Mouse (Mus musculus) neural tube, embryonic 14.5 days (tissue): ENCODE results near the gene Gm49333. TPM values are rescaled to one million over a fixed set of nuclear protein-coding genes. Genes with fewer than 3 reads are reported as not detected.
"Not testable (repeated sequence)": the region's sequence is repeated elsewhere in the genome, so short reads cannot be mapped to it uniquely, and the experiment has no call there.

Experiments
- ATAC-seq: fragments of 200-750 bp; cut with Nextera tagmentation; 2 replicates; pipeline ENCODE4 v1.8.0; 2017; ENCODE audit warnings: low read depth, mild to moderate bottlenecking, moderate TSS enrichment, moderate library complexity
- H3K27ac ChIP-seq: fragments of 300-500 bp; sonication (generic); 2 replicates; pipeline ENCODE4 v1.5.1; 2014; ENCODE audit warnings: low read depth, mild to moderate bottlenecking, control low read depth, low read length, moderate library complexity, mixed read lengths
- H3K27me3 ChIP-seq: fragments of 300-500 bp; sonication (generic); 2 replicates; pipeline ENCODE4 v1.6.1; 2014; ENCODE audit warnings: low read length; ENCODE audit not compliant: control insufficient read depth, insufficient read depth
- H3K36me3 ChIP-seq: fragments of 300-500 bp; sonication (generic); 2 replicates; pipeline ENCODE4 v1.6.1; 2014; ENCODE audit warnings: low read length, mixed read lengths; ENCODE audit not compliant: control insufficient read depth, insufficient read depth
- H3K4me1 ChIP-seq: fragments of 300-500 bp; sonication (generic); 2 replicates; pipeline ENCODE4 v1.6.1; 2014; ENCODE audit warnings: low read length; ENCODE audit not compliant: control insufficient read depth, insufficient read depth
- H3K4me2 ChIP-seq: fragments of 300-500 bp; sonication (generic); 2 replicates; pipeline ENCODE4 v1.6.1; 2014; ENCODE audit warnings: mild to moderate bottlenecking, low read depth, low read length, control low read depth
- H3K4me3 ChIP-seq: fragments of 300-500 bp; sonication (generic); 2 replicates; pipeline ENCODE4 v1.5.1; 2014; ENCODE audit warnings: low read depth, low read length, control low read depth, mixed read lengths
- H3K9ac ChIP-seq: fragments of 300-500 bp; sonication (generic); replicated peaks from 2 replicates; pipeline ENCODE4 v1.6.1; 2014; ENCODE audit warnings: low read depth, mild to moderate bottlenecking, control low read depth, low read length, mixed read lengths
- H3K9me3 ChIP-seq: fragments of 300-500 bp; sonication (generic); 2 replicates; pipeline ENCODE4 v1.6.1; 2016; ENCODE audit warnings: low read length; ENCODE audit not compliant: control insufficient read depth
- WGBS: fragments of 180-500 bp; shearing (Covaris S2); extraction: QIAGEN DNeasy Blood & Tissue Kit; methylation state at CpG from one replicate; pipeline ENCODE4 v1.1.7; 2014; 5-methylcytosine and 5-hydroxymethylcytosine counted together
- polyA plus RNA-seq: library from polyadenylated mRNA; unstranded; fragments of >200 nt; fragmentation: Nextera tagmentation; extraction: Ambion mirVana; gene quantifications from 2 replicates; pipeline ENCODE4 v1.2.1, GENCODE M21; 2014

The Gm49333 gene
- polyA plus RNA-seq, 1 experiment from 2014 or later, result not detected

DNA sequence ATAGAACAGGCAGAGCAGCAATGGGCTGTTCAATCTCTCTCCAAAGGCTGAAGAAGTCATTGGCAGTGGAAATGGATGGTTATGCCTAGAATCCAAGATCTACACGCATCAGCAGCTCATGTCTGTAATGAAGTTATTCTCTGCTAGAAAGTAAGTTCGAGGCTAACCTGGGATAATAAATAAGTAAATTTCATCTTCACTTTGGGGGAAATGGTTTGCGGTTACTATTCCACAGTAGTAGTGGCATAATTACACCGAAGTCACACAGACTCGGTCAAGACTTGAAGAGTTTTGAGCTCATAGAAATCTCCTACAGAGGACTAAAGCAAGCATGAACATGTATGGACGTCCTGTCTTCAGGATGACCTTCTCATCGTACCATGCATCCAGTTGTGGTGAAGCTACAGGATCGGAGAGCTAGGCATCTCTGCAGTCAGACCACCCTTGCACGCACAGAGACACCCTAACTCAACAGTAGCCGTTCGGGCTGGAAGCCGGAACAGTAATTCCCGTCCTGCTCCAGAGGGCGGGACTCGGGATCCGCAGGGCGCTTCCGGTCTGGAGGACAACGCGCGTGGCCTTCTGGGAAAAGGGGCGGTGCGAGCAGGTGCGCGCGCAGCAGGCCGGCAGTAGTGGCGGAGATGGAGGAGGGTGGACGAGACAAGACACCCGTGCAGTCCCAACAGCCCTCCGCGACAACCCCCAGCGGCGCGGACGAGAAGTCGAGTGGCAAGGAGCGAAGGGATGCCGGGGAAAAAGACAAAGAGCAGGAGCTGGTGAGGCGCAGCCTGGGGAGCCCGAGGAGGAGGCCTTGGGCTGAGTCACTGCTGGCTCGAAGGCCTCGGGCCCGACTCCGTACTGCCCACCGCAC lies 39.9 kb downstream of the Gm49333 start, which contains the start of gene Psmd2:
Psmd2 (plus strand) TSS at position 577 of the 871 bp plus-strand sequence.
- peaks cover 16% of the 10 kb centered on the region for H3K36me3 ChIP-seq
- no peaks in the 10 kb centered on the region for H3K9me3 ChIP-seq
- peak; percentile 98 for ATAC-seq
- H3K27me3 ChIP-seq, result no peaks in the 10 kb centered on the region
- H3K9ac ChIP-seq, result peak within 1 kb of the TSS; percentile 86
- peaks cover 14% of the 10 kb centered on the region for H3K4me1 ChIP-seq
- H3K4me3 ChIP-seq, result peak within 1 kb of the TSS; percentile 87
- H3K4me2 ChIP-seq, result peak within 1 kb of the TSS; percentile 93
- peak within 1 kb of the TSS; percentile 79 for H3K27ac ChIP-seq
- 2% methylated on average over 45 of the region's 46 CpGs for WGBS

GRCm38 (mm10) chr16:20651947-20652310 lies 40.5 kb downstream of the Gm49333 start:
- H3K27me3 ChIP-seq, result no peaks in the 10 kb centered on the region
- H3K4me3 ChIP-seq, result peak overlapping the region; percentile 87
- no peaks in the 10 kb centered on the region for H3K9me3 ChIP-seq
- H3K4me2 ChIP-seq, result peak overlapping the region; percentile 93
- peaks cover 14% of the 10 kb centered on the region for H3K4me1 ChIP-seq
- H3K9ac ChIP-seq, result peak overlapping the region; percentile 86
- ATAC-seq, result no peak
- peaks cover 22% of the 10 kb centered on the region for H3K36me3 ChIP-seq
- 11% methylated on average over 11 of the region's 12 CpGs for WGBS
- no peak overlapping the region; the same call in 1 of the 2 replicates for H3K27ac ChIP-seq

DNA sequence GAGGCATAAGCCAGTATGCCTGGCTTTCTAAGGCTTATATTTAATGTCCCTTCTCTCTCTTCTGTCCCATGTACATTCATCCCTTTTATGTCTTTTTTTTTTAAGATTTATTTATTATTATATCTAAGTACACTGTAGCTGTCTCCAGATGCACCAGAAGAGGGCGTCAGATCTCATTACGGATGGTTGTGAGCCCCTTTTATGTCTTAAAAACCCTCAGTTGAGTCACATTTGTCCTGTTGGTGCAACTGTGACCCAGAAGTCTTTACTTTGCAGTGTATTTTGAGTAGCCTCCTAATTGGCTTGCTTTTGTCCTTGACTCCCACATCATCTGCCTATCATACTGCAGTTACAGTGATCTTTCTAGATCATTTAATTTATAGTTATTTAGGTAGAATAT lies 41.9 kb downstream of the Gm49333 start:
- whole genome bisulfite sequencing, result 56% methylated on average over 2 of the region's 2 CpGs
- ATAC-seq, result no peak

GRCm38 (mm10) chr16:20657661-20658060 lies 46.3 kb downstream of the Gm49333 start:
- Histone ChIP-seq H3K27ac (no peak overlapping the region), H3K36me3 (peaks cover 74% of the 10 kb centered on the region), H3K4me3 (no peak overlapping the region), H3K27me3 (no peaks in the 10 kb centered on the region), H3K9me3 (no peaks in the 10 kb centered on the region), H3K4me1 (peaks cover 4% of the 10 kb centered on the region), H3K4me2 (no peak overlapping the region), H3K9ac (no peak overlapping the region)
- WGBS, result 92% methylated on average over 4 of the region's 4 CpGs
- no peak for ATAC-seq

More for the DNA sequence above, 41.9 kb downstream of the Gm49333 start:
- Histone ChIP-seq H3K4me2 (no peak overlapping the region), H3K9me3 (no peaks in the 10 kb centered on the region), H3K36me3 (peaks cover 34% of the 10 kb centered on the region), H3K27me3 (no peaks in the 10 kb centered on the region), H3K4me3 (no peak overlapping the region), H3K4me1 (peaks cover 14% of the 10 kb centered on the region), H3K9ac (no peak overlapping the region), H3K27ac (no peak overlapping the region)

GRCm38 (mm10) chr16:20668013-20668412 lies 56.6 kb downstream of the Gm49333 start, which contains the start of gene Eif4g1:
Eif4g1 (plus strand) TSS chr16:20668313.
- not testable (repeated sequence) for H3K27ac ChIP-seq, H3K4me1 ChIP-seq, H3K9me3 ChIP-seq, H3K4me3 ChIP-seq, H3K4me2 ChIP-seq, H3K9ac ChIP-seq, H3K27me3 ChIP-seq, H3K36me3 ChIP-seq, ATAC-seq
- 96% methylated on average over 5 of the region's 6 CpGs for whole genome bisulfite sequencing

- 90% methylated on average over 3 of the region's 3 CpGs for WGBS
- peaks cover 13% of the 10 kb centered on the region for H3K4me1 ChIP-seq
- ATAC-seq, result no peak
Measured at GRCm38 (mm10) chr16:20670291-20670690, 58.9 kb downstream of the Gm49333 start.

DNA sequence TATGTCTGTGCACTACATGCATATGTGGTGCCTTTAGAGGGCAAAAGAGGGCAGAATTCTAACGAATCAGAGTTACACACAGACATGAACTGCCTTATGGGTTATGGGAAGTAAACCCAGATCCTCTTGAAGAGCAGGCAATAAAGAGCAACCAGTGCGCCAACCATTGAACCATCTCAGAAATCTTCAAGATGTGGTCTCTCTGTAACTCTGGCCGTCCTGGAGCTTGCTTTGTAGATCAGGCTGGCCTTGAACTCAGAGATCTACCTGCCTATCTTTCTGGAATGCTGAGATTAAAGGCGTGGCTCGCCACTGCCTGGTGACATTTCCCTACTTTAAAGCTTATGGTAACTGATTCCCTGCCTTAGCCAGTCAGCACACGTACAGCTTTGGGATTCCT lies 60.5 kb downstream of the Gm49333 start:
- H3K27ac ChIP-seq, result no peak overlapping the region
- no peak overlapping the region for H3K9ac ChIP-seq
- H3K9me3 ChIP-seq, result no peaks in the 10 kb centered on the region
- H3K4me1 ChIP-seq, result peaks cover 13% of the 10 kb centered on the region
- peak overlapping the region; percentile 94; the same call in 1 of the 2 replicates for H3K4me3 ChIP-seq
- H3K4me2 ChIP-seq, result peak overlapping the region; percentile 50
- peaks cover 16% of the 10 kb centered on the region for H3K36me3 ChIP-seq
- no peak for ATAC-seq
- no peaks in the 10 kb centered on the region for H3K27me3 ChIP-seq
- WGBS, result 31% methylated on average over 6 of the region's 6 CpGs

More at GRCm38 (mm10) chr16:20670291-20670690, 58.9 kb downstream of the Gm49333 start:
- Histone ChIP-seq H3K27me3 (no peaks in the 10 kb centered on the region), H3K27ac (no peak overlapping the region), H3K9me3 (no peaks in the 10 kb centered on the region), H3K36me3 (peaks cover 1% of the 10 kb centered on the region), H3K9ac (no peak overlapping the region), H3K4me2 (no peak overlapping the region), H3K4me3 (no peak overlapping the region)

DNA sequence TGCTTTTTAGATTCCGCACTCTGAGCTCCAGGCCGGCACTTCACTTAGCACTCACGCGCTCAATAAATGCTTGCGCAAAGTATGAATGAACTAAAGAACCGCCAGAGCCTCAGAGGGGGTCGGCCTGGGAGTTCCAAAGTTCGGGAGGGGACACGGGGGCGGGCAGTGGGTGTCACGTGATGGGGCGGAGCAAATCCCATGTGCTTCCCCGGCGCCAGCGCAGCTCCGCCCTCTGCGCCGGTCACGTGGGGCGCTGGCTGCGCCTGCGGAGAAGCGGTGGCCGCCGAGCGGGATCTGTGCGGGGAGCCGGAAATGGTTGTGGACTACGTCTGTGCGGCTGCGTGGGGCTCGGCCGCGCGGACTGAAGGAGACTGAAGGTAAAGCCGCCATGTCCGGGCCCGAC lies 61.1 kb downstream of the Gm49333 start:
- under 1% methylated on average over 38 of the region's 38 CpGs for WGBS
- peaks cover 21% of the 10 kb centered on the region for H3K36me3 ChIP-seq
- H3K4me2 ChIP-seq, result peak overlapping the region; percentile 96
- no peaks in the 10 kb centered on the region for H3K9me3 ChIP-seq
- H3K9ac ChIP-seq, result peak overlapping the region; percentile 98
- peak overlapping the region; percentile 94 for H3K4me3 ChIP-seq
- peak; percentile 97 for ATAC-seq
- peaks cover 13% of the 10 kb centered on the region for H3K4me1 ChIP-seq
- H3K27ac ChIP-seq, result peak overlapping the region; percentile 88
- no peaks in the 10 kb centered on the region for H3K27me3 ChIP-seq
